Mouse (Mus musculus) forebrain, embryonic 12.5 days (tissue): ENCODE data around the gene Magix. TPM values are rescaled to one million over a fixed set of nuclear protein-coding genes. Genes with fewer than 3 reads are reported as not detected.

Experiments
- ATAC-seq: fragments of 200-750 bp; cut with Nextera tagmentation; 2 replicates; pipeline ENCODE4 v1.8.0; 2017; ENCODE audit warnings: moderate TSS enrichment; ENCODE audit not compliant: low FRiP score
- H3K27ac ChIP-seq: fragments of 300-500 bp; sonication (generic); 2 replicates; pipeline ENCODE4 v1.5.1; 2016; ENCODE audit warnings: mild to moderate bottlenecking
- H3K27me3 ChIP-seq: fragments of 300-500 bp; sonication (generic); 2 replicates; pipeline ENCODE4 v1.6.1; 2016; ENCODE audit warnings: mild to moderate bottlenecking
- H3K36me3 ChIP-seq: fragments of 300-500 bp; sonication (generic); replicated peaks from 2 replicates; pipeline ENCODE4 v1.6.1; 2016; ENCODE audit warnings: mild to moderate bottlenecking
- H3K4me1 ChIP-seq: fragments of 300-500 bp; sonication (generic); 2 replicates; pipeline ENCODE4 v1.6.1; 2016
- H3K4me2 ChIP-seq: fragments of 300-500 bp; sonication (generic); 2 replicates; pipeline ENCODE4 v1.6.1; 2016; ENCODE audit warnings: mild to moderate bottlenecking, moderate library complexity
- H3K4me3 ChIP-seq: fragments of 300-500 bp; sonication (generic); replicated peaks from 2 replicates; pipeline ENCODE4 v1.5.1; 2016; ENCODE audit warnings: mild to moderate bottlenecking
- H3K9ac ChIP-seq: fragments of 300-500 bp; sonication (generic); 2 replicates; pipeline ENCODE4 v1.6.1; 2016; ENCODE audit warnings: mild to moderate bottlenecking
- H3K9me3 ChIP-seq: fragments of 300-500 bp; sonication (generic); 2 replicates; pipeline ENCODE4 v1.6.1; 2016
- WGBS: fragments of 180-500 bp; shearing (Covaris S2); methylation state at CpG from one replicate; pipeline ENCODE4 v1.1.7; 2016; 5-methylcytosine and 5-hydroxymethylcytosine counted together
- polyA plus RNA-seq: library from polyadenylated mRNA; unstranded; fragments of >200 nt; fragmentation: Nextera tagmentation; extraction: Ambion mirVana; gene quantifications from 2 replicates; pipeline ENCODE4 v1.2.1, GENCODE M21; 2016

The Magix gene
- polyA plus RNA-seq, 1 experiment from 2014 or later = 0.09 TPM

- peak within 1 kb of the TSS; percentile 54 for H3K4me2 ChIP-seq
- WGBS = 19% methylated on average over 34 of the region's 36 CpGs
- H3K27me3 ChIP-seq = no peaks in the 10 kb centered on the region
- H3K36me3 ChIP-seq = peaks cover 6% of the 10 kb centered on the region
- peak; percentile 74 for ATAC-seq
- peak within 1 kb of the TSS; percentile 60 for H3K9ac ChIP-seq
- H3K27ac ChIP-seq = peak within 1 kb of the TSS; percentile 56; the same call in 1 of the 2 replicates
- H3K9me3 ChIP-seq = 0 out of 2 replicates have a peak, but pooled peaks cover 2% of the 10 kb centered on the region
- peak within 1 kb of the TSS; percentile 43 for H3K4me3 ChIP-seq
- no peaks in the 10 kb centered on the region for H3K4me1 ChIP-seq
These were observed 10.0 kb downstream of the Magix start, which contains the start of gene Plp2 for GRCm38 (mm10) chrX:7670921-7671623. TSS of gene Plp2 (minus strand) at chrX:7671390.

GRCm38 (mm10) chrX:7670390-7670881, 10.6 kb downstream of the Magix start:
- 21% methylated on average over 18 of the region's 19 CpGs for WGBS
- peak overlapping the region; percentile 43 for H3K4me3 ChIP-seq
- H3K27ac ChIP-seq = peak overlapping the region; percentile 56; the same call in 1 of the 2 replicates
- peak overlapping the region; percentile 54 for H3K4me2 ChIP-seq
- H3K36me3 ChIP-seq = peaks cover 6% of the 10 kb centered on the region
- ATAC-seq = peak; percentile 87
- H3K4me1 ChIP-seq = no peaks in the 10 kb centered on the region
- no peaks in the 10 kb centered on the region for H3K9me3 ChIP-seq
- no peaks in the 10 kb centered on the region for H3K27me3 ChIP-seq
- peak overlapping the region; percentile 60 for H3K9ac ChIP-seq

GRCm38 (mm10) chrX:7665739-7666502, 15.1 kb downstream of the Magix start:
- Histone ChIP-seq H3K27ac (no peak overlapping the region), H3K27me3 (no peaks in the 10 kb centered on the region), H3K4me3 (no peak overlapping the region), H3K4me2 (no peak overlapping the region), H3K9ac (no peak overlapping the region), H3K4me1 (no peaks in the 10 kb centered on the region), H3K36me3 (peaks cover 6% of the 10 kb centered on the region), H3K9me3 (no peaks in the 10 kb centered on the region)
- no peak for ATAC-seq
- 75% methylated on average over 21 of the region's 21 CpGs for WGBS

- no peak for ATAC-seq
- Histone ChIP-seq H3K4me2 (no peak overlapping the region), H3K36me3 (peaks cover 6% of the 10 kb centered on the region), H3K9ac (no peak overlapping the region), H3K27ac (no peak overlapping the region), H3K27me3 (no peaks in the 10 kb centered on the region), H3K4me3 (no peak overlapping the region), H3K9me3 (no peaks in the 10 kb centered on the region), H3K4me1 (no peaks in the 10 kb centered on the region)
- 89% methylated on average over 11 of the region's 11 CpGs for WGBS
These were observed 16.3 kb downstream of the Magix start for GRCm38 (mm10) chrX:7664791-7665190.

GRCm38 (mm10) chrX:7662936-7663335, 18.1 kb downstream of the Magix start:
- 76% methylated on average over 3 of the region's 3 CpGs for WGBS
- H3K27ac ChIP-seq = no peak overlapping the region
- no peak for ATAC-seq

GRCm38 (mm10) chrX:7661086-7661485, 20.0 kb downstream of the Magix start:
- Histone ChIP-seq H3K9me3 (no peaks in the 10 kb centered on the region), H3K9ac (no peak overlapping the region), H3K27me3 (no peaks in the 10 kb centered on the region), H3K4me3 (no peak overlapping the region), H3K36me3 (no peaks in the 10 kb centered on the region), H3K4me1 (peaks cover 6% of the 10 kb centered on the region), H3K4me2 (no peak overlapping the region), H3K27ac (no peak overlapping the region)
- WGBS = 81% methylated on average over 4 of the region's 4 CpGs
- no peak for ATAC-seq

More at GRCm38 (mm10) chrX:7662936-7663335, 18.1 kb downstream of the Magix start:
- no peak overlapping the region for H3K9ac ChIP-seq
- H3K27me3 ChIP-seq = no peaks in the 10 kb centered on the region
- H3K36me3 ChIP-seq = peaks cover 6% of the 10 kb centered on the region
- no peaks in the 10 kb centered on the region for H3K9me3 ChIP-seq
- no peak overlapping the region for H3K4me3 ChIP-seq
- H3K4me2 ChIP-seq = no peak overlapping the region
- H3K4me1 ChIP-seq = peaks cover 6% of the 10 kb centered on the region

GRCm38 (mm10) chrX:7658785-7659589, 22.1 kb downstream of the Magix start:
- H3K4me2 ChIP-seq = peak overlapping the region; percentile 49; the same call in 1 of the 2 replicates
- H3K27ac ChIP-seq = no peak overlapping the region
- no peak for ATAC-seq
- no peak overlapping the region for H3K9ac ChIP-seq
- H3K4me1 ChIP-seq = peaks cover 6% of the 10 kb centered on the region
- no peak overlapping the region for H3K4me3 ChIP-seq
- H3K27me3 ChIP-seq = no peaks in the 10 kb centered on the region
- 58% methylated on average over 11 of the region's 11 CpGs for WGBS
- H3K36me3 ChIP-seq = no peaks in the 10 kb centered on the region
- H3K9me3 ChIP-seq = no peaks in the 10 kb centered on the region

GRCm38 (mm10) chrX:7658031-7658784, 22.8 kb downstream of the Magix start:
- no peak overlapping the region for H3K4me3 ChIP-seq
- H3K27me3 ChIP-seq = no peaks in the 10 kb centered on the region
- no peak overlapping the region for H3K27ac ChIP-seq
- ATAC-seq = peak; percentile 27; the same call in 1 of the 2 replicates
- H3K4me2 ChIP-seq = peak overlapping the region; percentile 49
- WGBS = 24% methylated on average over 12 of the region's 15 CpGs
- no peaks in the 10 kb centered on the region for H3K36me3 ChIP-seq
- H3K4me1 ChIP-seq = peaks cover 6% of the 10 kb centered on the region
- H3K9ac ChIP-seq = no peak overlapping the region
- H3K9me3 ChIP-seq = no peaks in the 10 kb centered on the region

- 23% methylated on average over 26 of the region's 26 CpGs for WGBS
- H3K4me1 ChIP-seq = peaks cover 6% of the 10 kb centered on the region
- H3K4me2 ChIP-seq = peak within 1 kb of the TSS; percentile 49
- H3K36me3 ChIP-seq = no peaks in the 10 kb centered on the region
- H3K9ac ChIP-seq = peak within 1 kb of the TSS; percentile 38; the same call in 1 of the 2 replicates
- H3K27me3 ChIP-seq = no peaks in the 10 kb centered on the region
- no peaks in the 10 kb centered on the region for H3K9me3 ChIP-seq
- no peak for ATAC-seq
- peak within 1 kb of the TSS; percentile 31 for H3K4me3 ChIP-seq
- no peak within 1 kb of the TSS for H3K27ac ChIP-seq
These were observed 23.8 kb downstream of the Magix start, which contains the start of gene Prickle3 for GRCm38 (mm10) chrX:7657221-7657639. TSS of gene Prickle3 (plus strand) at chrX:7657260.

GRCm38 (mm10) chrX:7648671-7649304, 32.3 kb downstream of the Magix start:
- ATAC-seq = peak; percentile 98
- peaks cover 4% of the 10 kb centered on the region; the same call in 1 of the 2 replicates for H3K4me1 ChIP-seq
- peak overlapping the region; percentile 53 for H3K9ac ChIP-seq
- 0 out of 2 replicates have a peak, but pooled peaks cover 4% of the 10 kb centered on the region for H3K36me3 ChIP-seq
- no peaks in the 10 kb centered on the region for H3K27me3 ChIP-seq
- WGBS = 21% methylated on average over 22 of the region's 25 CpGs
- peak overlapping the region; percentile 71 for H3K27ac ChIP-seq
- H3K9me3 ChIP-seq = no peaks in the 10 kb centered on the region
- H3K4me2 ChIP-seq = peak overlapping the region; percentile 59
- peak overlapping the region; percentile 38 for H3K4me3 ChIP-seq

- Histone ChIP-seq H3K4me2 (no peak overlapping the region), H3K27me3 (no peaks in the 10 kb centered on the region), H3K4me3 (no peak overlapping the region), H3K27ac (no peak overlapping the region), H3K9ac (no peak overlapping the region), H3K4me1 (peaks cover 4% of the 10 kb centered on the region; the same call in 1 of the 2 replicates), H3K9me3 (no peaks in the 10 kb centered on the region), H3K36me3 (0 out of 2 replicates have a peak, but pooled peaks cover 4% of the 10 kb centered on the region)
- 17% methylated on average over 5 of the region's 5 CpGs for WGBS
- no peak for ATAC-seq
These were observed 35.7 kb downstream of the Magix start for GRCm38 (mm10) chrX:7645349-7645748.
